Mouse (Mus musculus): ENCODE data around the gene Hoxb7.

Hoxb7 gene

GRCm38 (mm10) chr11:96285771-96286738, at the start of gene Hoxb7:
TSS of gene Hoxb7 (plus strand) at chr11:96286623.
- DNase-seq = no peak

GRCm38 (mm10) chr11:96240211-96240610, 46.2 kb upstream of the Hoxb7 start:
- DNase-seq = peak; percentile 43

GRCm38 (mm10) chr11:96250901-96251300, 35.5 kb upstream of the Hoxb7 start:
- no peak for DNase-seq

- no peak for DNase-seq
These were observed 34.9 kb upstream of the Hoxb7 start for GRCm38 (mm10) chr11:96251480-96252031.

GRCm38 (mm10) chr11:96252541-96253120, 33.8 kb upstream of the Hoxb7 start:
- DNase-seq = no peak

- no peak for DNase-seq
These were observed 32.2 kb upstream of the Hoxb7 start for GRCm38 (mm10) chr11:96254221-96254620.

- DNase-seq = no peak
These were observed 31.1 kb upstream of the Hoxb7 start for GRCm38 (mm10) chr11:96255111-96255995.

- no peak for DNase-seq
These were observed 30.4 kb upstream of the Hoxb7 start for GRCm38 (mm10) chr11:96255996-96256445.

GRCm38 (mm10) chr11:96257141-96257540, 29.3 kb upstream of the Hoxb7 start:
- no peak for DNase-seq

- no peak for DNase-seq
These were observed 27.4 kb upstream of the Hoxb7 start for GRCm38 (mm10) chr11:96259038-96259437.

- DNase-seq = no peak
These were observed 26.9 kb upstream of the Hoxb7 start for GRCm38 (mm10) chr11:96259511-96259910.

- no peak for DNase-seq
These were observed 26.0 kb upstream of the Hoxb7 start for GRCm38 (mm10) chr11:96260310-96260970.

- DNase-seq = no peak
These were observed 25.0 kb upstream of the Hoxb7 start for GRCm38 (mm10) chr11:96261323-96261890.

- no peak for DNase-seq
These were observed 24.1 kb upstream of the Hoxb7 start for GRCm38 (mm10) chr11:96262262-96262830.

GRCm38 (mm10) chr11:96263636-96264389, 22.6 kb upstream of the Hoxb7 start:
- no peak for DNase-seq

- no peak for DNase-seq
These were observed 21.9 kb upstream of the Hoxb7 start for GRCm38 (mm10) chr11:96264390-96265020.

- no peak for DNase-seq
These were observed 20.5 kb upstream of the Hoxb7 start for GRCm38 (mm10) chr11:96265954-96266353.

GRCm38 (mm10) chr11:96267021-96267920, 19.2 kb upstream of the Hoxb7 start:
- DNase-seq = no peak

Measured in right cerebral cortex, postnatal 14 days (tissue).